Mouse (Mus musculus) brain, embryonic 14.5 days (tissue): ENCODE results near the gene Ermard.
"Not testable (repeated sequence)": the region's sequence is repeated elsewhere in the genome, so short reads cannot be mapped to it uniquely, and the experiment has no call there.

Source experiments
- CTCF ChIP-seq: fragments of 200-500 bp; IDR thresholded peaks from 2 replicates; pipeline ENCODE4 v1.5.1; 2012; ENCODE audit warnings: inconsistent platforms, mild to moderate bottlenecking, moderate library complexity, borderline replicate concordance; ENCODE audit not compliant: insufficient read depth, insufficient read length; ENCODE audit errors: extremely low read depth
- POLR2A ChIP-seq: fragments of 200-500 bp; IDR thresholded peaks from 2 replicates; pipeline ENCODE4 v1.6.1; 2012; ENCODE audit warnings: mild to moderate bottlenecking, inconsistent platforms, borderline replicate concordance; ENCODE audit not compliant: poor library complexity, insufficient read depth, insufficient read length, severe bottlenecking; ENCODE audit errors: extremely low read depth

DNA sequence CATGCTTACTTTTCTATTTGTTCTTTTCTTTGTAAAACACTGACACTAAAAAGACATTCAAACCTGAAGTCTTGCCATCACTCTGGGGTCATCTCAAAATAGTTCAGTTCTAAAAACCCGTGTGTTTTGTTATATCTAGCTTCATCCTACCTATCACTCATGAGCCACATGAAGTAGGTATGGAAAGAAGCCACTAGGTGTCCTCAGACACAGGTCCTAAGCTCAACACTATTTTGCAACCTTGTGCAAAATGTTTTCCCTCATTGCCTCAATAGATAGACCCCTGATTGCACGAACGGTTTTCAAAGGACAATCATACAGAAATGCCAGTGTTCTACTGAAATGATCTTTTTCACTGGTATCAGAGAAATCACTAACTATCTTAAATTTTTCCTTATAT, 31.9 kb upstream of the Ermard start:
- not testable (repeated sequence) for TF ChIP-seq CTCF, POLR2A
